Mouse (Mus musculus): Measurements from ENCODE around the gene Ano10. TPM values are rescaled to one million over a fixed set of nuclear protein-coding genes. Genes with fewer than 3 reads are reported as not detected.

Gene Ano10
- 30.0 TPM for total RNA-seq (2023)

DNA sequence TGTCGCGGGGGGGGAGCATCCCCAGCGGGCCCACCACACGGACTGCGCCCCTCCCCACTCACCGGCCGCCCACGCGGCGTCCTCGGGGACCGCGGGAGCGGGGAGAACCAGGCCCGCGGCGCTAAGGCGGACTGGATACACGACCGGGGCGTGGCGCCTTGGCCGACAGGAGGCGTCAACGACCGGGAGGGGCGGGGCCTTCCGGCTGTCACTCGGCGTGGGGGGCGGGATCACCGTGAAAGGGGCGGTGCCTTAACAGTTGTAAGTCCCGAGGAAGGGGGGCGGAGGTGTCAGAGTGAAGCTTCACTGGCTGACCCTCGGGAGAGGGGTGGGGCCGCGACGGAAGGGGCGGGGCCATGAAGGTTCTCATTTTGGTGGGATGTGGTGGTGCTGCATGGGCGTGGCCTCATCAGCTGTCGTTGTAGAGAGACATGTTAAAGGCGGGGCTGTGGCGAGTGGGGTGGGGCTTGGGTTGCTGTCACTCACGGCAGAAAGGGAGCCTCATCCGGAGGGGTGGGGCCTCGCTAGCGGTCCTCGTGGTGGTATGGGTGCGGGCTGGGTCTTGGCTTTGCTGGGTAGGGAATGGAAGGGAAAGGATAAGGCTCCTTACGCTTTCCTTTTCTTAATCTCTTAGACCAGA lies at the start of gene Ano10:
Gene Ano10, minus strand, starts transcription at position 182 of the 640 bp plus-strand sequence.

Other genes starting within 250 kb of the Ano10 start
- 115 TPM for gene Snrk, start 177.2 kb downstream of the Ano10 start, total RNA-seq (2023)
- gene Abhd5, start 57.2 kb upstream of the Ano10 start, total RNA-seq (2023): 19.0 TPM